ENCODE assay signal across 11 mouse cellular contexts in the genomic region with DNA sequence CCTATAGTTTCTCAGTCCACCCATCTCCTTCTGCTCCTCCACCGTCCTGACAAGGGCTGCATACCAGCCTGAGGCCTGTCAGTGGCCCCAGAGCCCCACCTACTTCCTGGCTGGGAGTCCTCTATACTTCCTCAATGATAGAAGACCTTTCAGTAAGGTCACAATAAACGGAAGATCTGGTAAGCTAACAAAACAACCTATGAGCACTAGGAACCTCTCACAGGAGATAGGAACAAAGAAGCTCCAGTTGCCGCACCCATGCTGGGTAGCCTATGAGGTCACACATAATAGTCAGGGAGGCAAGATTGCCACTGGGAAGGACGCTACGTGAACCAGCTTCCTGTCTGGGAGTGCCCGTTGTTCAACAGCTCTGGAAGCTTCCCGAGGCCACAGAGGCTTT. TPM values are rescaled to one million over a fixed set of nuclear protein-coding genes. Genes with fewer than 3 reads are reported as not detected.
DNase-seq lines count a peak whose midpoint lies in the region; ATAC-seq and TF ChIP-seq lines count a peak whose summit lies in the region.
"Had no signal": no experiment of that assay in that cellular context is flagged by ENCODE, and none has a peak within 500 bp of the region (broad histone marks: within the 10 kb centered on the region; RNA-seq: fewer than 3 reads in every experiment).

No protein-coding gene starts in this region.

- H3K4me2 ChIP-seq in liver, embryonic 14.5 days (ENCODE audit: low read depth), result no peak overlapping the region
- H3K4me2 ChIP-seq: hindbrain, embryonic 15.5 days; midbrain, embryonic 12.5 days had no signal

- H3K9me3 ChIP-seq in liver, embryonic 14.5 days (ENCODE audit: control insufficient read depth, low read length), result no peaks in the 10 kb centered on the region
- H3K9me3 ChIP-seq: hindbrain, embryonic 15.5 days; midbrain, embryonic 12.5 days had no signal

- no peak overlapping the region for H3K4me3 ChIP-seq in liver, embryonic 14.5 days (ENCODE audit: insufficient read depth in 1 of 2, low read depth in 2 of 2, low read length in 2 of 2)
- no peak overlapping the region for H3K4me3 ChIP-seq in small intestine, adult 2 months (ENCODE audit: low read depth, low read length)
- H3K4me3 ChIP-seq: hindbrain, embryonic 15.5 days; midbrain, embryonic 12.5 days had no signal

- 0 out of 2 replicates have a peak, but pooled peaks have one; percentile 1 for TF ChIP-seq POLR2A in small intestine, adult 2 months (IDR thresholded peaks at IDR 0.05; ENCODE audit: low read depth, low read length)

- WGBS in liver, embryonic 14.5 days (ENCODE audit: insufficient replicate concordance), result 11% methylated on average over 7 of the region's 7 CpGs
- 11% methylated on average over 7 of the region's 7 CpGs for WGBS in small intestine, adult 2 months

- H3K4me1 ChIP-seq in liver, embryonic 14.5 days (replicated peaks; ENCODE audit: control insufficient read depth in 2 of 2, insufficient read depth in 2 of 2, low read length in 1 of 2), result peaks cover 0 to 18% of the 10 kb centered on the region in 2 experiments; a peak in 2 of 4 replicates
- H3K4me1 ChIP-seq in small intestine, adult 2 months (ENCODE audit: control insufficient read depth, insufficient read depth, insufficient read length, low read length), result peaks cover 42% of the 10 kb centered on the region
- H3K4me1 ChIP-seq: hindbrain, embryonic 15.5 days; midbrain, embryonic 12.5 days had no signal

- no peaks in the 10 kb centered on the region for H3K27me3 ChIP-seq in liver, embryonic 14.5 days (ENCODE audit: control insufficient read depth, insufficient read depth, low read length)
- no peaks in the 10 kb centered on the region for H3K27me3 ChIP-seq in small intestine, adult 2 months (ENCODE audit: control insufficient read depth, insufficient read depth, low read length)
- H3K27me3 ChIP-seq: hindbrain, embryonic 15.5 days; midbrain, embryonic 12.5 days; Patski had no signal

- ATAC-seq in granulocyte monocyte progenitor cell, adult 5-6 weeks (replicated peaks; ENCODE audit: poor library complexity, severe bottlenecking), result peak; percentile 93
- peak; percentile 31; the same call in 1 of the 2 replicates for ATAC-seq in liver, embryonic 14.5 days (ENCODE audit: insufficient read depth)
- ATAC-seq: Patski had no signal

- H3K36me3 ChIP-seq in liver, embryonic 14.5 days (replicated peaks; ENCODE audit: control insufficient read depth, insufficient read depth, low read depth), result no peaks in the 10 kb centered on the region
- H3K36me3 ChIP-seq in small intestine, adult 2 months (ENCODE audit: control insufficient read depth, insufficient read depth, low read length), result no peaks in the 10 kb centered on the region
- H3K36me3 ChIP-seq: hindbrain, embryonic 15.5 days; midbrain, embryonic 12.5 days had no signal

- H3K27ac ChIP-seq in liver, embryonic 14.5 days, result no peak overlapping the region
- H3K27ac ChIP-seq in small intestine, adult 2 months (ENCODE audit: insufficient read depth, low read depth, low read length), result peak overlapping the region; percentile 96
- H3K27ac ChIP-seq: hindbrain, embryonic 15.5 days; midbrain, embryonic 12.5 days had no signal

- TF ChIP-seq EP300 in liver, embryonic 14.5 days (IDR thresholded peaks at IDR 0.05; ENCODE audit: low read depth), result no peak

- TF ChIP-seq CTCF in liver, embryonic 14.5 days (IDR thresholded peaks at IDR 0.05; ENCODE audit: low read depth), result no peak
- no peak for TF ChIP-seq CTCF in small intestine, adult 2 months (IDR thresholded peaks at IDR 0.05; ENCODE audit: extremely low read depth, insufficient read length, insufficient replicate concordance, low read depth, low read length)

- DNase-seq in kidney, postnatal 36 days, result peak; percentile 14 to 20
- no peak for DNase-seq in kidney, adult 9 months
- DNase-seq in liver, embryonic 14.5 days (ENCODE audit: low read depth in 3 of 3, low spot score in 3 of 3), result peak in 1 of 3 experiments; percentile 4
- DNase-seq in gastrocnemius, postnatal 25 days, result no peak
- no peak for DNase-seq in cerebellum, adult 9-10 months
- DNase-seq in urinary bladder, postnatal 25 days (ENCODE audit: low spot score), result no peak

- no peak overlapping the region for H3K9ac ChIP-seq in liver, embryonic 14.5 days (replicated peaks)
- H3K9ac ChIP-seq: hindbrain, embryonic 15.5 days; midbrain, embryonic 12.5 days had no signal

RNA-seq across cellular contexts. Expression of gene Stx16, which starts 58.1 kb away (rescaled TPM):
- total RNA-seq in granulocyte monocyte progenitor cell, adult 5-6 weeks (2014; fragmentation: Nextera tagmentation), result 36.7 and 46.6 TPM in 2 replicates
- 40.6 and 48.2 TPM in 2 replicates for total RNA-seq in granulocyte monocyte progenitor cell, adult 5-6 weeks (2017)
- 8.0 and 10.9 TPM in 2 replicates for polyA plus RNA-seq in liver, embryonic 14.5 days (2012; rRNA removed)
- 2.1 and 2.4 TPM in 2 replicates for polyA plus RNA-seq in liver, embryonic 14.5 days (2014; fragmentation: Nextera tagmentation; extraction: Ambion mirVana)
- 11.5 and 23.4 TPM in 2 replicates for polyA plus RNA-seq in small intestine, adult 2 months (2012; rRNA removed)
- 10 to 100 TPM; 22.1 to 22.9 TPM for total RNA-seq in gastrocnemius, postnatal 25 days (2021)

Comparison
In these comparisons a context has a peak if more than half of its experiments do, and no peak if none do; other contexts are left out.
1. DNase-seq: peak in kidney, postnatal 36 days (2 of 2); none in kidney, adult 9 months (single experiment), gastrocnemius, postnatal 25 days (single experiment), cerebellum, adult 9-10 months (single experiment) and urinary bladder, postnatal 25 days (single experiment).